Mouse (Mus musculus): ENCODE measurements at regions not wholly inside any gene's neighbourhood (a gene's known extent, or its start where the extent isn't known, plus 50 kb on each side); places are given as distances from the start of the nearest gene placed in this dataset.

- DNase-seq (ENCODE audit: low read depth, low spot score): no peak
Observed at GRCm38 (mm10) chr17:68057264-68057663, 53.3 kb upstream of the Arhgap28 start.

GRCm38 (mm10) chr17:68060455-68060854 lies 56.5 kb upstream of the Arhgap28 start:
- no peak for DNase-seq (ENCODE audit: low read depth, low spot score)

- no peak for DNase-seq (ENCODE audit: low read depth, low spot score)
Observed at GRCm38 (mm10) chr17:68065751-68066150, 61.8 kb upstream of the Arhgap28 start.

- no peak for DNase-seq (ENCODE audit: low read depth, low spot score)
Observed at GRCm38 (mm10) chr17:68066204-68066603, 62.3 kb upstream of the Arhgap28 start.

- no peak for DNase-seq (ENCODE audit: low read depth, low spot score)
Observed at GRCm38 (mm10) chr17:68069008-68069407, 65.1 kb upstream of the Arhgap28 start.

GRCm38 (mm10) chr17:68069484-68069883 lies 65.6 kb upstream of the Arhgap28 start:
- no peak for DNase-seq (ENCODE audit: low read depth, low spot score)

GRCm38 (mm10) chr17:68071472-68071871 lies 67.6 kb upstream of the Arhgap28 start:
- no peak for DNase-seq (ENCODE audit: low read depth, low spot score)

GRCm38 (mm10) chr17:68075712-68076111 lies 71.8 kb upstream of the Arhgap28 start:
- DNase-seq (ENCODE audit: low read depth, low spot score): peak; percentile 60

- peak; percentile 10 for DNase-seq (ENCODE audit: low read depth, low spot score)
Observed at GRCm38 (mm10) chr17:68078709-68079108, 74.8 kb upstream of the Arhgap28 start.

GRCm38 (mm10) chr17:68084446-68084845 lies 80.5 kb upstream of the Arhgap28 start:
- DNase-seq (ENCODE audit: low read depth, low spot score): no peak

- DNase-seq (ENCODE audit: low read depth, low spot score): no peak
Observed at GRCm38 (mm10) chr17:68087149-68087548, 83.2 kb upstream of the Arhgap28 start.

GRCm38 (mm10) chr17:68089179-68089578 lies 85.3 kb upstream of the Arhgap28 start:
- peak; percentile 46 for DNase-seq (ENCODE audit: low read depth, low spot score)

GRCm38 (mm10) chr17:68089830-68090229 lies 85.9 kb upstream of the Arhgap28 start:
- DNase-seq (ENCODE audit: low read depth, low spot score): no peak

GRCm38 (mm10) chr17:68096982-68097381 lies 93.1 kb upstream of the Arhgap28 start:
- DNase-seq (ENCODE audit: low read depth, low spot score): no peak

GRCm38 (mm10) chr17:68097436-68097835 lies 93.5 kb upstream of the Arhgap28 start:
- DNase-seq (ENCODE audit: low read depth, low spot score): no peak

GRCm38 (mm10) chr17:68100093-68100492 lies 96.2 kb upstream of the Arhgap28 start:
- no peak for DNase-seq (ENCODE audit: low read depth, low spot score)

GRCm38 (mm10) chr17:68103346-68103745 lies 99.4 kb upstream of the Arhgap28 start:
- no peak for DNase-seq (ENCODE audit: low read depth, low spot score)

- no peak for DNase-seq (ENCODE audit: low read depth, low spot score)
Observed at GRCm38 (mm10) chr17:68106366-68106765, 102.4 kb upstream of the Arhgap28 start.

GRCm38 (mm10) chr17:68107875-68108274 lies 104.0 kb upstream of the Arhgap28 start:
- DNase-seq (ENCODE audit: low read depth, low spot score): no peak

- DNase-seq (ENCODE audit: low read depth, low spot score): no peak
Observed at GRCm38 (mm10) chr17:68111834-68112473, 108.0 kb upstream of the Arhgap28 start.

GRCm38 (mm10) chr17:68112763-68113330 lies 108.9 kb upstream of the Arhgap28 start:
- no peak for DNase-seq (ENCODE audit: low read depth, low spot score)

- DNase-seq (ENCODE audit: low read depth, low spot score): no peak
Observed at GRCm38 (mm10) chr17:68115599-68115998, 111.7 kb upstream of the Arhgap28 start.

GRCm38 (mm10) chr17:68119055-68119698 lies 115.3 kb upstream of the Arhgap28 start:
- no peak for DNase-seq (ENCODE audit: low read depth, low spot score)
